Mouse (Mus musculus) embryo, embryonic 11 days (tissue): Measurements from ENCODE around the gene Calcrl.
"Not testable (repeated sequence)": the region's sequence is repeated elsewhere in the genome, so short reads cannot be mapped to it uniquely, and the experiment has no call there.

ENCODE experiments used
- DNase-seq: peaks from one replicate; pipeline ENCODE4 v3.0.0-alpha.2; 2015

Gene Calcrl

DNA sequence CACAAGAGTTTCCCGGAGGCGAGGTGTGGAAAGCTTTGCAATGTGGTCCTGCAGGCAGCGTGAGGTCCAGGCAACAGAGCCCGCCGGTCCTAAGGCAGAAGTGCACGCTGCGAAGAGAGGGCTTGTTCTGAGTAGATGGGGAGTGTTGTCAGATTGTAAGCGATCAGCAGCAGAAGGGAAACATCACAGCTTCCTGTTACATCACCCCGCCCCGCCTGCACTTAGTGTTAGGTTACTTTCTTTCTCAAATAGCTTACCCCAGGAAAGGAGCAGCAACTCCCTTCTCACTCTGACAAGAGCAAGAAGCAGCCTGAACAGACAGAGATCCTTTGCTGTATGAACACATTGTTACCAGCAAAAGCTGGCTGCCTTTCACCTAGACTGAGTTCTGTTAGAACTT lies at the start of gene Calcrl:
TSS of gene Calcrl (minus strand) at position 274 of the 400 bp plus-strand sequence.
- peak; percentile 88 for DNase-seq

DNA sequence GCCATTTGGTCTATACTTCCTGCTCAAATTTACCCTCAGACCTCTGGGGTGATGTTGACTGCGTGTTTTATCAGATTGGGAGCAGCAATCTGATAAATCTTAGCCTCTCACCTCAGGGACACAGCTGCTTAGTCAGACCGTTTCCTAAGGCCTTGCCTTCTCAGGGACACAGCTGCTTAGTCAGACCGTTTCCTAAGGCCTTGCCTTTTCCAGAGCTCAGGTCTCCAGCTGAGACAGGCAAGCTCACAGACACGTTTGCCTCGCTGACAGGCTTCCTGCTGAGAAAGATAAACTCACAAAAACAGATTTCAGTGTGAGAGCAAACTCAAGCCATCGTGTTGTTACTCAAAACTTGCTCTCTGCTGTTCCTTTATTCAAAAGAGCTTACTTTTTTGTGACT lies 49.4 kb upstream of the Calcrl start:
- peak; percentile 47 for DNase-seq

DNA sequence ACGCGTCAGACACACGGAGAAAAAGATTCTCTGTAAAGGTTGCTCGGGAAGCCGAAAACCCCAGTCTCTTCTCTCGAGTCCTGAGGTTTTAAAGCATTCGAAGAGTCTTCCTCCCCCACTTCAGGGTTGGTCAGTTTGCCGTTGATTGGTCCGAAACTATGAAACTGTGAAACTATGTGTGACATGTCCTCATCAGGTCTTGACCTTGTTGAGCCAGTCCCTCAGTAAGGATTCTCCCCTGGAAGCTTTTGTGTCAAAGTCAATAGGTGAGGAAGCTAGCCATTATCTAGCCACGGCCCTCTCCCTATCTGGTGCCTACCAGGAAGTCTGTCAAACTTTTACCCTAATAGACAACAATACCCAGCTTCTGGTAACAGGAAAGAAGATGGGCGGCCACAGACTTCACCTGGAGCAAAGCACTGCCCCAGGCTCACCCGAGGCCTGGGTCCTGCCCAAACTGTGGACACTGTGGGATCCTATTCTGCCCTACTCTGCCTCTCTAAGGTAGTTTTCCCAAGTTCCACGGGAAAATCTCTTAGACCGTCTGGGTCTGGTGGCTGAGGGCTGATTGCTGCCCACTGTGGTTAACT lies 48.8 kb upstream of the Calcrl start:
- DNase-seq, result no peak

DNA sequence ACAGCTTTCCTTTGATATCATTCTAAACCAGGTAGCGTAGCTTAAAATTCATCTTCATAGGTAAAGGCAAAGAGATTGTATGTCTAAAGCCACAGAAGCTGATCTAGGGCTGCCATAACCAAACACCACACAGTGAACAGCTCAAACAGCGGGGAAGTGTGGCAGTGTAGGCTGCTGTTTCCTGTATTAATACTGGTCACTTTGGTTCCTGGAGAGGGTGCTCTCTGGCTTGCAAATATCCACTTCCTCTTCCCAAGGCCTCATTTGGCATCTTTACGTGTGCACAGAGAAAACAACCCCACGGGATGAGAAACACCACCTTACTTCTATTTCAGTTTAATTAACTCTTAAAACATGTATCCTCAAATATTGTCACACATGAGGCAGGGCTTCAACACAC lies 42.2 kb upstream of the Calcrl start:
- no peak for DNase-seq

DNA sequence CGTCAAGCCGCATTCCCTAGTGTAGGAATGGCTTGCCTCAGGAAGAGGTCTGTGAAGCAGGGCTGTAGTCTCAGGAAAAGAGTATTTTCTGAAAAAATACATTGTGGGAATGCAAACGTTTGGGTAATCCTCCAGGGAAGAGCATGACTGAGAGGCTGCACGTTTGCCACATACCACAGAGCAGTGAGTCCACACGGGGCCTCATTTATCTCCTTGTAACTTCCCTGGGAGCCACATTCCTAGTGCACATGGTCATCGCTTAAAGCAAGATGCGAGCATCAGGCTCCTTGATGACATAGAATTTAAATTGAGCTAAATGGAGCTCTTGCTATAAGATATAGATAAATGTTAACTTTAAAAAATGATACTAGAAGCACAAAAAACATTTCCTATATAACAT lies 39.7 kb upstream of the Calcrl start:
- peak; percentile 62 for DNase-seq

DNA sequence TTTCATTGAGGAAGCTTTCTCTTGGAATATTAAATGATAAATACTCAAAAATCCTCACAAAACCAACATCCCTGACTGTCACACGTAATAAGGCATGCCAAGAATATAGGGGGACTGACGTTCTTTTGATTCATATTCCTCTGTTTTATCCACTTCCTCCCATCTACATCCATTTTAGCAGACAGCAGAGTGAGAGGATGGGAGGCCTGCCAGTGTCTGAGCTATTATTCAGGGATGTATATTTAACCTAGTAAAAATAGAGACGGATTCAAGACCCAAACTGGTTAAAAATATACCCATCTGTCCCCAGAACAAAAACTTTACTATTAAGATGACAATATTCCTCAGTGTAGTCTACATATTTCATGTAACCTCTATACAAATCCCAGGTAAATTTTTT lies 37.2 kb upstream of the Calcrl start:
- no peak for DNase-seq

DNA sequence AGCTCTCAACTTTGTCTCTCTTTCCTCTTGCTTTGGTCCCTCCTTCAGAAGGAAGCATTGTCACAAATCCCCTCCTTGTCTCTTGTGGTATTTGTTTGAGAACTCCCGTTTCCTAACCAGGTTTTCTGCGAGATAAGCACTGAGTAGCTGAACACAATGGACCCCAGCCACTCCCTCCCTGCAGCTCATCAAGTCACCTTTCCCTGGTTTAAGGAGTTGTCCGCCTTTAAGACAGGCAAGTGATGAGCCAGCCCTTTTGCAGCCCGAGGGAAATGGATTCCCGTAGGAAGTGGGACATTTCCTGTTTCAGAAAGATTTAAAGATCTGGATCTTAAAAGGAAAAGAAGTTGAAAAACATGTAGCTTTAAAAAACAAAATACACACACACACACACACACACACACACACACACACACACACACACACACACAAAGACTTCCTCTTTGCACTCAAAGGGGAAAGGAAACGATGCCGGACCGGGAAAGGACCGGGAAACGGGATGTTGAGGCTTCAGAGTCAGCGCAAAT lies 34.5 kb upstream of the Calcrl start:
- DNase-seq, result no peak

DNA sequence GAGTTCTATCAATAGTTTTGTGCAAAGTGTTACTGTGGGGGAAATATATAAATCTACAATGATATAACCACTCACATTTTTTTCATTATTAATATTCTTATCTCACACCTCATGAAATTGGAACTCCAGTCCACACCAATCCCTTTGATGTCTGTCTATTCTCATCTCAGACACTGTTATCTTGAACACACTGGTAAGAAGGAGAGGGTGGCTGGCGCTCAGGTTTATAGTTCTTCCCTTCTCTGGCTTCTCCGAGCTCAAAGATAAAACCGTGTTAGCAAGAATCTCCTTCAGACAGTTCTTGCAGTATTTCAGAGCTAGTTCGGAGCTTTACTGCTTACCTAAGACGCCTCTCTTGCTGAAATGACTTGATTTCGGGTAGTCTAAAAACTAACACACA lies 32.0 kb upstream of the Calcrl start:
- DNase-seq, result no peak

DNA sequence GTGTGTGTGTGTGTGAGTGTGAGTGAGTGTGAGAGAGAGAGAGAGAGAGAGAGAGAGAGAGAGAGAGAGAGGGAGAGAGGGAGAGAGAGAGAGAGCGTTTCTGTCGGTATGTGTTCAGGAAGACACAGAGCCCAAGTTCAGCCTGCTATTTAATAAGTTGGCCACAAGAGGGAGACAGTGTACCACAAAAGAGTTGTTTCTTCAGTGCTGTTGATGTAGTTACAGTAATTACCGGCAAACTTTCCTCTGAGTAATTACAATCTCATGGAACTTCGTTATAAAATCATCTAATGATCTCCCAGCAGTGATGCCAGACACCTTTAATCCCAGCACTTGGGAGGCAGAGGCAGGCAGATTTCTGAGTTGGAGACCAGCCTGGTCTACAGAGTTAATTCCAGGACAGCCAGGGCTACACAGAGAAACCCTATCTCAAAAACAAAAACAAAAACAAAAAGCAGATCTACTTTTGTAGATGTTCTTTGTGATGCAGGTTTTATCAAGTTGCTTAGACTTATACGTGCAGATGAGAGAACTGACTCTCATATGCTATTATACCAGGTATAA lies 30.1 kb upstream of the Calcrl start:
- peak; percentile 80 for DNase-seq

DNA sequence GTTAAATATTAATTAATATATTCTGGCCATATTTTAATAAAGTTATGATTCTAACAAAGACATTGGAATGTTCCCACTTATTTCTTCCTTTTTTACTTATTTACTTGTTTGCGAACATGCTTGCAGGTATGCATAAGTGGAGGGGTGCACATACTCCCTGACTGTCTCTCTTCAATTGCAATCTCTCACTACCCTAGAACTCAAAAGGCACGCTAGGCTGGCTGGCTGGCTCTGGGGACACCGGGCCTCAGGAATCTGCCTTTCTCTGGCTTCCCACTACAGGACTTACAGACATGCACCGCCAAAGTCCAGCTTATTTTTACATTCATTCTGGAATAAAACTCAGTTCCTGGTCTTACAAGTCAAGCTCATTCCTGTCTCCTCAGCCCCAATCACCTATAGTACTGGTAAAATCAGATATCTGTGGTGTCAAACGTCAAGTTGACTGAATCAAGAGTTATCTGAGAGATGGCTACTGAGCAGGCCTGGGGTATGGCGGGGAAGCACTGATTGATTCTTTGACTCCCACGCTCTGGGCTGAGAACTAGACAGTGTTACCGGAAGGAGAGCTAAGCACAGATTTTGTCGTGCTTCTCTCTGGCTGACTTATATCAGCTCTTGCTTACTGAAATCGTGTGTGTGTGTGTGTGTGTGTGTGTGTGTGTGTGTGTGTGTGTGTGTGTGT lies 29.5 kb upstream of the Calcrl start:
- no peak for DNase-seq

DNA sequence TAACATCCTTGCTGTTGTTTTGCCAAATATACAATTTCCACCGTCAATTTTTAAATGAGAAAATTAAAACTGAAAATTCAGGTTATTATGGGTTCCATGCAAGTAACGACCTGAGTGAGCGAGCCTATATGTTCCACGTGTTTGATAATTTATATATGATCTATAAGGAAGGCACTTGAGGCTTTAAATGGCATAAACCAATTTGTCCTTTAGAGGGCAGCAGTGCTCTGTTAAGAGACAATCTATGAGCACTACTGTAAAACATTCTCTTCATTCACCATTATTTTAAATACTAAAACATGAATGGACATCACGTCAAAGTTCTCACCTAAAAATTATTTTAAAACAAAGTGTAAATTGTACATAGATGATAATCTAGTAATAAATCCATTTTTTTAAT lies 28.8 kb upstream of the Calcrl start:
- peak; percentile 82 for DNase-seq

DNA sequence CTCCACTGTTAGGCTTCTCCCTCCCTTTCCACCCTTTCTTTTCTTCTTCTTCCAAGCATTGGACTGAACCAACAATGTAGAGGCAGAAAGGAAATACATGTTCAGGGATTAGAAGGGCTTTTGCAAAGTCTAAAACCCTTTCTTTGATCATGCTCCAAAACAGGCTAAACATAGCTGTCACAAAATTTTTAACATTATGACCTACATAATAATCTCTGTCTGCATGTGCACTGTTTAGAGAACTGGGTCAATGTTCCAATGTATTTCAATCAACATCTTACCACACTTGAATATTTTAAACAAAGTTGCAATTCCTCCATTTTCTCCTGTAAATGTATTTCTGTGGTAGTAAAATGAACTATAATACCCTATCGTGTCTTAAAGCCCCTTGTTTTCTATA lies 20.3 kb upstream of the Calcrl start:
- DNase-seq, result no peak

DNA sequence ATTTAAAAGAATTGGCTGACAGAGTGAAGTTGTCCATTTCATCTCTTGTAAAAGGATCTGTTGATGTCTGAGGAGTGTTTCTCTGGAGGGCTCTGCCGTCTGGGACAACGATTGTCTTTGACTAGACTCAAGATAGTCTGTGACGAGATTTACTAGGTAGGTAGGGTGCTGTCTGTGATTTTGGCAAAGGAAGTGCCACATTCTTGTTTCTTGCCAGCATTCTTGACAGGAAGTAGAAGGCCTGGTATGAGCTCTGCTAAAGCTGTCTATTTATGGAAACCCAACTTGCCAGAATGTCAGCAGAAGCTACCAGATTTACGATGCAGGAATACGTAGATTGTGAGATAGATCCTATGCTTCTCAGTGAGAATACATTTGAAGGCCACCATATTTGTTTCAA lies 16.7 kb upstream of the Calcrl start:
- no peak for DNase-seq

DNA sequence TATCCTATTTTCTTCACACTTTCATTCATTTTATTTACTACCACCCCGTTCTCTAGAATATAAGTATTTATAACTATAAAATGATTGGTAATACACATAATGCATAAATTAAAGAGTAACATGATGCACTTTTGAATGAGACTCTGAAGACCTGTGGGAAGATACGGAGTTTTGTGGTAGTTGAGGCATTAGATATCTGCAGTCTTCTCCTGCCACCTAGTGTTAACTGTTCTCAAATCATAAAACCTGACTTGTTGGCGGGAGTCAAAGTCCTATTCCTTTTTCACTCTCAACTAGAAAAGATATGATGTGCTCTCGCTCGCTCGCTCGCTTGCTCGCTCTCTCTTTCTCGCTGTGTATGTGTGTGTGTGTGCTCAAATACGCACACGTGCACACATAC lies 4.5 kb upstream of the Calcrl start:
- DNase-seq, result peak; percentile 79

DNA sequence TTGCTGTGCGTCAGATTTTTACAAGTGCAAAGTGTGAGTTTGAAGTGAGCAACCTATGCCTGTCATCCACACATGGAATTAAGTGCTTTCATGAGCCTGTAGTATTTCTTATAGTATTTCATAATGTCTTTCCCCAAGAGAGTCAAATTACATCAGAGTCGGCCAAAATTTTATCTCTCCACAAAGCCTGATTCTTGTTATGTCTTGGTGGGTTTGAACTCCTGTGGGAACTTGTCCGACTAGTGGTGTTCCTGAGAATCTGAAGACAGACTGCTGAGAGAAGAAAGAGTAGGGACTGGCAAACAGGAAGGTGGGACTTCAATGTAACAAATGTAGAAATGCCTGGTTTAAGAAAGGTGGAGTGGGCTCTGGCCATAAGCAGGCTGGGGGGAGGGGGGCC lies 3.6 kb upstream of the Calcrl start:
- no peak for DNase-seq

DNA sequence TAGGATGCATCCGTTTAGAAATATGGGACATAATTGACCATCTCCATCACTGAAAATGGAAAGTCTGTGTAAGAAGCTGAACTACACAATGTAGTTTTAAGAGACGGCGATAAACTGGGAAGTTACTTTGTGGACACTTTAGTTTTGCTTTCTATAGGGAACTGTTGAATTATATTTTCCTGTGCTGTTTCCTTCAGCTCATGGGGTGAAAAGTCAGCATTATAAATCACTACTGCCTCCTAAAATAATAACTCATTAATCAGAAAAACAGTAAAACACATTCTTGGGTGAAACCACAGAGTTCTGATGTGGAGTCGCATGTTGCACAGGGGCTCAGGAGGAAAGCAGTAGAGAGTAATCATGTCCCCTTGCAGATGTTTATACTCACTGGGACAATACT lies 1.3 kb upstream of the Calcrl start:
- no peak for DNase-seq

DNA sequence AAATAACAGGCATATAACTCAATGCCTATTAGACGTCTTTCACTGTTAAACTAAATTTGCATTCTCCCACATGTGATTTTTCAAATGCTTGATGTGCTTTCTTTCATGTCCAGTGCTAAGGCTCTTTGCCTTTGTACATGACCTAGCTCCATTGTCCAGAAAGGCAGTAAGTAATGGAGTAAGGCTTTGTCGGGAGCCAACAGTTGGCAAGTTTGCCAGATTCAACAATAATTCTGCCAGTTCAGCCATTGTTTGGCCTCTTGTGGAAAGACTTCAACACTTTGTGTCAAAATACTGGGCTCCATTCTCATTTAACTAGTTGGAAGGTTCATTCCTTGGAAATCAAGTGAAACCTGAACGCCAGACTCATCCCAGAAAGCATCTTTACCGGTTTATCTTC lies 8.7 kb downstream of the Calcrl start:
- no peak for DNase-seq

DNA sequence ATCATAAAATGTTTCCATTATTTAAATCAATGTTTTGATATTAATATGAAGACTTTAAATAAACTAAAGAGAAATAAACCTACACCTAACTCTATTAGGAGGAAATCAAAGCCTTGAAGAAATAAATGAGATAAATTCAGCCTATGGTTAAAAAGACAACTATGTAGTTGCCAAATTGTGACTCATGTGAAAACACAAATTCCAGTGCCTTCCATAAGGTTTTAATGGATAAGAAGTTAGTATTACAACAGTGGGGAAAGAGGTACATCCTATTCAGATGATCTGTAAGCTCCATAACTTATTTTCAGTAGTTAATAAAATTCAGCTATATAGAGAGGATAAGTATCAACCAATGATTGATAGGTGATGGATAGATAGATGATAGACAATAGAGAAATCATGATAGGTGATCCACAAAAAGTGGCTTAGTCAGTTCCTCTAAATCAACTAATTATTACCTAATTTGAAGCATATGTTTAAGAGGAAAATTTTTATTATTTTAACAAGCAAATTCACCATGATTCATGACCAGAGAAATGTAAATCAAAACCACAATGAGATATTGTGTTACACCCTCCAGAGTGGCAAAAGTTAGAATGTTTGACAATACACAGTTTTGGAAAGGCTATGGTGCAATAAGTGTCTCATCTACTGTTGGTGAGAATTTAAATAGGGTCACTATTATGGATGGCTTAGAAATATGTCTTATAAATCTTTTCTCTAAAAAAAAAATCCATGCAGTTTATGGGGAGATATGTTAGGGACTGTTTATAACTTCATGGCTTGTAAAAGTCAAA lies 15.2 kb downstream of the Calcrl start:
- no peak for DNase-seq

DNA sequence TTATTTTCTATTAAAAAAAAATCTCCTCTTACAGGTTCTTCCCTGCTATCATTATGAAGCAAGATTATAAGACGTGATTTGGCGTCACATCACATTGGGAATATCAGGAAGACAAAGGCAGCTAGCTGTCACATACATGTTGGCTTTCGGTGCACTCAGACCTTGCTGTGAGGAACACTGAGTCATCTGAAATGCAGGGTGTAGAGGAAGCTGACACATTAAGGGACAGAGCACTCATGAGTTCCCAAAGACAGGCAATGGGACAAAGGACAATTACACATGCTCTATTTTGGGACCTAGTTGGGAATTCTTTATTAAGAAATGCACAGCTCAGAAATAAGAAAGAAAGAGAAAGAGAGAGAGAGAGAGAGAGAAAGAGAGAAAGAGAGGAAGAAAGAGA lies 20.4 kb downstream of the Calcrl start:
- no peak for DNase-seq

DNA sequence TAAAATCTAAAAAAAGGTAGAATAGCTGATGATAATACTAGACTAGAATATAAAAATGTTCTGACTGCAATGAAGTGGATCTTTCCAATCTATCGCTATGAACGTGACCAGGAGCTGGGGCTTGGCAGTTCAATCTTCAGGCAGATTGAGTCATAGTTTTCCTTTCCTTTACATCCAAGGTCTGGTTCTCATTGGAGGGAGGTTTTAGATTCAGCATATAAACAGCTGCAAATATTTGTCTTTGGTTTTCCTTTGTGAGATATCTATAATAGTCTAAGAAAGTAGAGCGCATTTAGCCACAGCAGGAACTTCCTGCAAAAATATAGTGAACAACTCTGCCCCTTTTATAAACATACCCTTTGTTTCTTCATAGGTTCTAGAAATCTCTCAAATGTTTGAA lies 22.5 kb downstream of the Calcrl start:
- no peak for DNase-seq

DNA sequence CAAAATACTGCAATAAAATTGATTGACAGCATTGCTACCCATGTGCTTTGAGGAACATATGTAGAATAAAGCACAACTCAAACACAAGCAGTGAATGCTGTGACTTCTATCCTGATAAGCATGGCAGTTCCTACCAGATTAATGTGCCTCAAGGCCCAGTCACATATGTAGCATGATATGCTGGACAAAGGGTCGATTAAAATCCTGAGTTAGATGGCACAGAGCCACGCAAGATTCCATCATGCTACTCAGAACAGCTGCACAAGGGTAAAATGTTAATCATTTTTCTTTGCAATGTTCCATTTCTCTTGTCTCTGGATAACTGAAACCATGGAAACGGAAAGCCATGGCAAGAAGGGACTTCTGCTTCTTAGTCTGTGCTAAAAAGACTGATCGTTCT lies 28.7 kb downstream of the Calcrl start:
- no peak for DNase-seq

DNA sequence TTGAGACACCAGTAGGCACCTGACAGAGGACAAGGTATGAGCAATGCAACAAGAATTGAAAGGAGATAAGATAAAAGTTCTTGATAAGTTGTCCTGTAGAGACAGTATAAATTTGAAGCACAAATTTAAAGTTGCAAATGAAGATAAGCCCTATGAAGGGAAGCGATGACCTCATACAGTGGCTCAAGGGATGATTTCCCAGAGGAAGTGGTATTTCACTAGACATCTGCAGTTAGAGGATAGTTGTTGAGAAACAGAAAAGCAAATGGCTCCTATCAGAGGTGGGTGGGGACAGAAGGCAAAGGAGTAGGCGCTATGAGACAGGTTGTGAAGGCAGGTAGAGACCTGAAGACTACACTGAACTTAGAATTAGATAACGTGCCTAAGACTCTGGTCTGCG lies 32.0 kb downstream of the Calcrl start:
- no peak for DNase-seq

DNA sequence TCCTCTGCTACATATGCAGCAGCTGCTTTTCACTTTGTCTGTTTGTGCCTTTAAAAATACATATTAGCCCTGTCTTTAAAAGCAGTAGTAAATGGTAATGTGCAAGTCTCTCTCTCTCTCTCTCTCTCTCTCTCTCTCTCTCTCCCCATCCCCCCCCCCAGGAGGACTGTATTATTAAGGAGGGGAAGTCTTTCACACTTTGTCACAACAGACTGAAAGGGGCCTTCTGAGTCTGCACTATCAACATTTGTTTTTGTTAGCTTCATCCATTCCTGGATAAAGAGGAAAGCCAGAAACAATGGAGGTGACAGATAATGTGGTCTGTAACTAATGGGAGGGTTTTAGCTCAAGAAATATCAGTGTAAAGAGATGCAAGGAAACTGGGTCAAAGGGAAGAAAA lies 36.1 kb downstream of the Calcrl start:
- DNase-seq, result no peak

DNA sequence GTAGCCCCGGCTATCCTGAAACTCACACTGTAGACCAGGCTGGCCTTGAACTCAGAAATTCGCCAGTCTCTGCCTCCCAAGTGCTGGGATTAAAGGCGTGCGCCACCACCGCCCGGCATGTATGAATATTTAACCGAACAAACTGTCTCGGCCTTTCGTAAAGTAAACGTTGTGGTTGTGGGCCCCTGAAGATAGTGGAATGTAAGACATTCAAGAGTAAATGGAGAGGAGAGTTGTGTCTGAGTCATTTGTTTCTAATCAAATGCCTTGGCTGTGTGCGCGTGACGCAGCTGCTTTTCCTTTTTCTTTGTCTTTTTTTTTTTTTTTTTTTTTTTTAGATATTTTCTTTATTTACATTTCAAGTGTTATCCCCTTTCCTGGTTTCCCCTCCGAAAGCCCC lies 36.7 kb downstream of the Calcrl start:
- not testable (repeated sequence) for DNase-seq
